Mouse (Mus musculus) liver, adult 2 months (tissue): ENCODE data around the gene Sypl. TPM values are rescaled to one million over a fixed set of nuclear protein-coding genes. Genes with fewer than 3 reads are reported as not detected.

Experiments
- DNase-seq: peaks from one replicate; pipeline ENCODE4 v3.0.0-alpha.2; 2011; ENCODE audit warnings: low read depth, low spot score; ENCODE audit errors: extremely low read depth
- H3K27ac ChIP-seq: fragments of 200-500 bp; replicated peaks from 2 replicates; pipeline ENCODE4 v1.5.1; 2012; ENCODE audit warnings: low read depth, mild to moderate bottlenecking, control low read depth, inconsistent platforms, low read length; ENCODE audit not compliant: insufficient read depth
- H3K27me3 ChIP-seq: fragments of 200-500 bp; 2 replicates; pipeline ENCODE4 v1.6.1; 2012; ENCODE audit warnings: mild to moderate bottlenecking, moderate library complexity, low read length, inconsistent platforms; ENCODE audit not compliant: control insufficient read depth, insufficient read depth
- H3K36me3 ChIP-seq: fragments of 200-500 bp; 2 replicates; pipeline ENCODE4 v1.6.1; 2012; ENCODE audit warnings: low read length, inconsistent platforms; ENCODE audit not compliant: control insufficient read depth, insufficient read depth
- H3K4me1 ChIP-seq: fragments of 200-500 bp; 2 replicates; pipeline ENCODE4 v1.6.1; 2011; ENCODE audit warnings: low read length; ENCODE audit not compliant: control insufficient read depth, insufficient read depth
- H3K4me3 ChIP-seq: fragments of 200-500 bp; 2 replicates; pipeline ENCODE4 v1.5.1; 2011; ENCODE audit warnings: low read depth, mild to moderate bottlenecking, control low read depth, low read length, moderate library complexity; ENCODE audit not compliant: insufficient read depth
- H3K79me2 ChIP-seq: fragments of 200-500 bp; 2 replicates; pipeline ENCODE4 v1.6.1; 2012; ENCODE audit warnings: inconsistent platforms, mild to moderate bottlenecking, low read length, moderate library complexity; ENCODE audit not compliant: control insufficient read depth, insufficient read depth
- H3K9ac ChIP-seq: fragments of 200-500 bp; 2 replicates; pipeline ENCODE4 v1.6.1; 2012; ENCODE audit warnings: low read depth, mild to moderate bottlenecking, control low read depth, inconsistent platforms, low read length
- CTCF ChIP-seq: fragments of 200-500 bp; IDR thresholded peaks from 2 replicates; pipeline ENCODE4 v1.5.1; 2011; ENCODE audit warnings: low read depth, low read length, control low read depth
- POLR2A ChIP-seq: fragments of 200-500 bp; IDR thresholded peaks from 2 replicates; pipeline ENCODE4 v1.6.1; 2011; ENCODE audit warnings: low read length, control low read depth; ENCODE audit not compliant: insufficient read depth; ENCODE audit errors: extremely low read depth
- WGBS: fragments of 180-500 bp; shearing (Covaris S2); methylation state at CpG from one replicate; pipeline ENCODE4 v1.1.7; 2018; 5-methylcytosine and 5-hydroxymethylcytosine counted together
- polyA plus RNA-seq: library from polyadenylated mRNA; depleted of rRNA; stranded (reverse); fragments of >200 nt; gene quantifications from 2 replicates; pipeline ENCODE4 v1.2.3, GENCODE M21; 2012
- total RNA-seq: library from RNA; depleted of rRNA; stranded (reverse); fragments of >200 nt; gene quantifications from 2 replicates; pipeline ENCODE4 v1.2.3, GENCODE M21; 2014

The Sypl gene
- total and polyA plus RNA-seq, 2 experiments: 38.6 to 48.4 TPM

DNA sequence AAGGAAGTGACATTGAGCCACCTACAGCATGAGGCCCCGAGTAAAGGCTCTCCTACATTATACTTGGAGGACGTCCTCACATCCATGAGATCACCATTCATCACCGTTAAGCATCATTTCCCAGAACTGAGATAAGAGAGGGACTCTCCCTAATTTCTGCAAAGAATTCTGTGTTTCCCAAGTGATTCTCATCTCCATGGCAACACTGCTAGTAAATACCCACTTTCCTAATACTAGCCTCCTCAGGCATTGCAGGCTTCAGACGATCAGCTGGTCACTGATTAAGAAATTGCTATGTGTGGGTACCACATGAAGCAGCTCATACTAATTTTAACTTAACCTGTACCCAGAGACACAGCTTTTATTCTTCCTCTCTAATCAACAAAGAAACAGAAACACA, 46.7 kb downstream of the Sypl start:
- Histone ChIP-seq H3K36me3 (no peaks in the 10 kb centered on the region), H3K4me1 (peaks cover 3% of the 10 kb centered on the region; the same call in 1 of the 2 replicates), H3K4me3 (no peak overlapping the region), H3K9ac (no peak overlapping the region), H3K27ac (no peak overlapping the region), H3K79me2 (no peaks in the 10 kb centered on the region), H3K27me3 (no peaks in the 10 kb centered on the region)
- 80% methylated on average over 4 of the region's 4 CpGs for WGBS
- DNase-seq: no peak
- TF ChIP-seq CTCF: no peak
- TF ChIP-seq POLR2A: no peak

DNA sequence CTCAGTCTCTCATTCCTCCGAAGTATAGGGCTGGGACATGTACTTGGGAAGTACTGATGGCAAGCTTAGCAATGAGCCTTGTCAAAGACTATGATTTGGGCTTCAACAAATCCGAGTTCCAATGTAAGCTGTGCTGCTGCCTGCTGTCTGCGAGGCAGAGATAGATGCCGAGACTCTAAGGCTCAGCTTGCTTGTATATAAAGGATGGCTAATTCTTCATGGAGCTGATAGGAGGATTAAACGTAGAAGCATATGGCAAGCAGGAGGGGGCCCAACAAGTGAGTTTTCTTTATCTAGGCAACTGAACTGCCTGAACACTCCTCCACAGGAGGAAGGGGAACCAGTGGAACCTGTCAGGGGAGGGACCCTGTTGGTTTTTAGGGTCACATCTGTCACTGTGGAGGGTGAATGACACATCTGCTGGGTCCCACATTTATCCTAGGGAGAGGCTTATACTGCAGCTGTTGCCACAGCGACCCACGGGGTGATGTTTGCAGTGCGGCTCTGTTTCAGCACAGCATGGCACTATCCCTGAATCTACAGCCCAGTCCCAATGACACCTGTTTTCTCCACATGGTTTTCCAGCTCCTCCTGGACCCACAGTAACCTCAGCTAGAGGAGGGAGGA, 49.8 kb downstream of the Sypl start:
- Histone ChIP-seq H3K9ac (no peak overlapping the region), H3K36me3 (no peaks in the 10 kb centered on the region), H3K4me1 (no peaks in the 10 kb centered on the region), H3K79me2 (no peaks in the 10 kb centered on the region), H3K4me3 (no peak overlapping the region), H3K27ac (no peak overlapping the region), H3K27me3 (no peaks in the 10 kb centered on the region)
- WGBS: 71% methylated on average over 8 of the region's 8 CpGs
- DNase-seq: no peak
- TF ChIP-seq POLR2A (no peak), CTCF (no peak)

DNA sequence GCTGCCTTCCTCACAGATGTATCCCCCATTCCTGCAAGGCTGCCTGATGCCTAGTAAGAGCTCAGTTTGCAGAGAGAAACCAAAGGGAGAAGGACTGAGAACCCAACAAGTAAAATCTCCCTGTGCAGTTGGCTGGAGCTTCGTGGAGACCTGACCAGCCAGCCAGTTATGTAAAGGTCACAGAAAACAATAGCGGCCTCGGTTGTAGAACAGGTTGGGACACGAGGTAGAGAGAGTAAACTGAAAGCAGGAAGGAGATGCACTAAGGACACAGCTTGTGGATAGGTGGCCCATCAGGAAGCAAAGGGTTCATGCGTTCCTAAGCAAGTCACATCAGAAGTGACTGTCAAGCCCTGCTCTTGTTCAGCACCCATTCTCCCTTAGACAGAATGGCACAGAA, 52.2 kb downstream of the Sypl start:
- no peaks in the 10 kb centered on the region for H3K4me1 ChIP-seq
- 69% methylated on average over 5 of the region's 5 CpGs for WGBS
- TF ChIP-seq POLR2A (no peak), CTCF (no peak)

DNA sequence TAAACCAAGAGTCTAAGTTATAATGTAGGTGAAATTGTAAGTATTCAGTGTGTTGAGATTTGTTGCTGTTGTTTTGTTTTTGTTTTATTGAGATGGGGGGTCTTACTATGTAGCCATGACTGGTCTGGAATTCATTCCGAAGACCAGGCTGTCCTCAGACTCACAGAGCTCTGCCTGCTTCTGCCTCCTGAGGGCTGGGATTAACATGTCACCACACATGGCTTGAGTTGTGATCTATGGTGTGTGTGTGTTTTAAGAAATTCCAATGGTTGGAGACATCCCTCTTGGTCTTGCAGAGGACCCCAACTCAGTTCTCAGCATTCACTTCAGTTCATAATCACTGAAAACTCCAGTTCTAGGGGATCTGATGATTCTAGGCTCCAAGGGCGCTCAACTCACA, 53.5 kb downstream of the Sypl start:
- DNase-seq: no peak
- 88% methylated on average over 2 of the region's 2 CpGs for WGBS

More for the DNA sequence above, 52.2 kb downstream of the Sypl start:
- DNase-seq: no peak
- Histone ChIP-seq H3K27me3 (no peaks in the 10 kb centered on the region), H3K36me3 (no peaks in the 10 kb centered on the region), H3K4me3 (no peak overlapping the region), H3K79me2 (no peaks in the 10 kb centered on the region), H3K9ac (no peak overlapping the region), H3K27ac (no peak overlapping the region)

DNA sequence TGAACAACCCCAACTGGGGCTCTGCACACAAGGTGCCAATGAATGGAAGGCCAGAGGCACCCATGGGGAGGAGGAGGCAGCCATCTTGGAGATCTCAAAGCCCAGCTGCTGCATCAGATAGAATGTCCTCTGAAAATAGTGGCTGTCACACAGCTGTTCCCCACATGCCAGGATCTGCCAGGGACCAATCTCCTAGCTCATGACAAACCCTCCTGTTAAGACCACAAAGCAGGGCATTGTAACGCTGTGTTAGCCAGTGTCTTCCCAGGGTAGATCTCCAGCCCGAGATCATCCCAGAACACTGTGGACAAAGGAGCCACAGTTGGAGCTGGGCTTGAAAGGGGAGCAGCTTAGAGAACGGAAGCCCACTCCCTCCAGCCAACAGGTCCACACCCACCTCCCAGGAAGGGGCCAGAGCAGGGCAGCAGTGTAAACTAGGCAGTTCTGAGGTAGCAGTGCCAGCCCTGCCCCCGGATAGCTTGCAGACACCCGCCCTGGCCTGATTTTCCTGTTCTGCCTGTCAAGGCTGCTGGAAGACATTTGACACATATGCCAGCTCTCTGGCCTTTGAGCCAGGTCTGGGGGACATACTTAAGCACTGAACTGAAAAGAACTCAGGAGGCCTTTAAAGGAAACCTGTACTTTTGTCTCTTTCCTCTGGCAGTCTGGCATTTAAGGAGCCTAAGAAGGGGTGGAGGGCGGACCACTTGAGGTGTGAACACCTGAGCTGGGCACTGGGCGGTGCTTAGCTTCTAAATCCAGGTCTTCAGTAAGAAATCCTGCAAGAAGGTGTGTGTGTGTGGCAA, 54.8 kb downstream of the Sypl start:
- no peak for DNase-seq
- no peaks in the 10 kb centered on the region for H3K36me3 ChIP-seq
- H3K79me2 ChIP-seq: no peaks in the 10 kb centered on the region
- no peak overlapping the region for H3K27ac ChIP-seq
- H3K4me3 ChIP-seq: no peak overlapping the region
- TF ChIP-seq POLR2A (no peak), CTCF (no peak)
- no peaks in the 10 kb centered on the region for H3K4me1 ChIP-seq
- WGBS: 77% methylated on average over 7 of the region's 7 CpGs
- no peaks in the 10 kb centered on the region for H3K27me3 ChIP-seq
- H3K9ac ChIP-seq: no peak overlapping the region

More for the DNA sequence above, 53.5 kb downstream of the Sypl start:
- TF ChIP-seq POLR2A (no peak), CTCF (no peak)
- Histone ChIP-seq H3K27ac (no peak overlapping the region), H3K27me3 (no peaks in the 10 kb centered on the region), H3K4me1 (no peaks in the 10 kb centered on the region), H3K9ac (no peak overlapping the region), H3K36me3 (no peaks in the 10 kb centered on the region), H3K79me2 (no peaks in the 10 kb centered on the region), H3K4me3 (no peak overlapping the region)
